Mouse (Mus musculus): ENCODE data around the gene Olfr90.
"Not testable (repeated sequence)": the region's sequence is repeated elsewhere in the genome, so short reads cannot be mapped to it uniquely, and the experiment has no call there.

Olfr90 gene

DNA sequence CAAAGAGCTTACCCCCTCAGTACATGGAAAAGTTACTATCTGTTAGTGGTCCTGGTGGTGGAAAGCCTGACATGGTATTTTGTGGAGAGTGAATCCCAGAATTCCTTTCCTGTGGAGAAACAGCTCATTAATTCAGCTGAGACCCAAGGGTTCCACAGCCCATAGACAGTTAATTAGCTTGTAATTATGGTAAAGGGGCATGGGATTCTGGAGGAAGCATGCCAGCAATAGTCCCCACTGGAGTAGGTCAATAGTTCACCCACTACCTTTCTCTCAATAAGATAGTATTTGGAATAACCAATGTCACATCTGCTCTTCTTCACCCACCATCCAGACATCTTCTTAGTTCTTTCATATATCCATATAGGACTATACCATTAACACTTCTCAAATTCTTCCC, at the start of gene Olfr90:
TSS of gene Olfr90 (minus strand) at position 101 of the 400 bp plus-strand sequence.
- DNase-seq (ENCODE audit: extremely low spot score, low spot score), result no peak

DNA sequence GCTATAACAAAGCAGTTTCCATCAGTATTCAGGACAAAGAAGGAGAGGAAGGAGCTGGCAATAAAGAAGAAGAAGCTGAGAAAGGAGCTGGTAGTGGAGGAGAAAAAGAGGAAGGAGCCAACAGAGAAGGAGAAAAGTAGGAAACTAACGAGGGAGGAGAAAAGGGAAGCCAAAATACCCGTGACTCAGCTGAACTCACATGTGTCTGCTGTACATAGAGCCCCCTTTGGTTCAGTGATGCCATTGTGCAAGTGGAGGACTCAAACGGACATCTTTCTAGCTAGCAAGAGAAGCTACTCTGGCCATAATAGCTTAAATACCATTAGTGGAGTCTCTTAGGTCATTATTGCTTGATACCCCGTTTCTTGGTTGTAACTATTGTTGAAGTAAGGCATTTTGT, 43.1 kb upstream of the Olfr90 start:
- DNase-seq (ENCODE audit: extremely low spot score, low spot score), result not testable (repeated sequence)

DNA sequence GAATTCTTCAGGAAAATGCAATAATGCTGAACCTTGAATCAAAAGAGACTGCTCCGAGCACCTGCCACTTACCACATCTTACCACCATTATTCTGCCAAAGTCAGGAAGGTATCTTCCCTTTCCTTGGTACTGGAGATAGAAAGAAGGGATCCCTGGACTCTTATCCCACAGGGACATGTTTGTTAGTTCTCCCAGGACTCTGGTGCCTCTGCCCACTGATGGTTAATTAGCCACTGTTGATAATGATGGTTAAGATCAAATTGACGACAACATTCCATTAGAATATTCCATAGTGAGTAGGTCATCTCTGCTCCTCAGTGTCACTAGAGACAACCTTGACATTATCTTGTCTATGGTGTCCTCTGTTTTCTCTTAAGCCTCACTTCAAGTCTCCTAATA, 31.7 kb upstream of the Olfr90 start, which contains the start of gene Olfr92:
TSS of gene Olfr92 (minus strand) at position 101 of the 400 bp plus-strand sequence.
- no peak for DNase-seq (ENCODE audit: extremely low spot score, low spot score)

DNA sequence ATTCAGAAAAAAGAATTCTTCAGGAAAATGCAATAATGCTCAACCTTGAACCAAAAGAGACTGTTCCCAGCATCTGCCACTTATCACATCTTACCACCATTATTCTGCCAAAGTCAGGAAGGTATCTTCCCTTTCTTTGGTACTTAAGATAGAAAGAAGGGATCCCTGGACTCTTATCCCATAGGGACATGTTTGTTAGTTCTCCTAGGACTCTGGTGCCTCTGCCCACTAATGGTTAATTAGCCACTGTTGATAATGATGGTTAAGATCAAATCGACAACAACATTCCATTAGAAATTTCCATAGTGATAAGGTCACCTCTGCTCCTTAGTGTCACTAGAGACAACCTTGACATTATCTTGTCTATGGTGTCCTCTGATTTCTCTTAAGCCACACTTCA, 9.9 kb upstream of the Olfr90 start, which contains the start of gene Olfr91:
TSS of gene Olfr91 (minus strand) at position 101 of the 400 bp plus-strand sequence.
- DNase-seq (ENCODE audit: extremely low spot score, low spot score), result no peak

DNA sequence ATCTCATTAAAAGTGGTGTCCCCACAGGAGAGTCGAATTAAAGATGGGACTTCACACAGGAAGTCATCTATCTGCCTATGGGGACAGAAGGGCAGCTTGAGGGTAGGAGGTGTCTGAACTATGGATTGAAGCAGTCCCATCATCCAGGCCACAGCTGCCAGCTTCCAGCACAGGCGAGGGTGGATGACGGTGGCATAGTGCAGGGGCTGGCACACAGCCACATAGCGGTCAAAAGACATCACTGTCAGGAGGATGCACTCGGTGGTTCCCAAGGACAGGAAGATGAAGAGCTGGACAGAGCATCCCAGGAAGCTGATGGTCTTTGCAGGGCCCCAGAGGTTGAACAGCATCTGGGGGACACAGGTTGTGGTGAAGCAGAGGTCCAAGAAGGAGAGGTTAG, 5.0 kb upstream of the Olfr90 start:
- DNase-seq (ENCODE audit: extremely low spot score, low spot score), result no peak

DNA sequence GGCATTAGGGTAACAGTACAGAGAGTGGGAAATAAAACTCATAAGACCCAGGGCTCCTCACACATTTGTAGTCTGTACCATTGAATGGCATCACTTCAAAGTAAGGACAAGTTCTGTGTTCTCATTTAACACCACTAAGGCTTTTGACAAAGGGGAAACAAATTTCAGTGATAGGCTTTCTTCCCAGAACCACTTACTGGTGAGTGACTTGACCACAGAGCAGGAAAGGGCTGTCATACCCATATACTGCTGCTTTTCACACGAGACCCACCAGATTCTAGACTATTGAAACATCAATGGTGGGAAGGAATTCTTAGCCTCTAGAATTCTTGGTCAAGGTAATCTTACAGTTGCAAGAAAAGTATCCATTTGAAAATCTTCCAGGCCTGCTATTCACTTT, 3.9 kb upstream of the Olfr90 start:
- DNase-seq (ENCODE audit: extremely low spot score, low spot score), result no peak

- no peak for DNase-seq (ENCODE audit: extremely low spot score, low spot score)
These were observed 2.8 kb downstream of the Olfr90 start for GRCm38 (mm10) chr17:37085545-37085944.

GRCm38 (mm10) chr17:37084632-37085031, 3.7 kb downstream of the Olfr90 start:
- DNase-seq (ENCODE audit: extremely low spot score, low spot score), result no peak

DNA sequence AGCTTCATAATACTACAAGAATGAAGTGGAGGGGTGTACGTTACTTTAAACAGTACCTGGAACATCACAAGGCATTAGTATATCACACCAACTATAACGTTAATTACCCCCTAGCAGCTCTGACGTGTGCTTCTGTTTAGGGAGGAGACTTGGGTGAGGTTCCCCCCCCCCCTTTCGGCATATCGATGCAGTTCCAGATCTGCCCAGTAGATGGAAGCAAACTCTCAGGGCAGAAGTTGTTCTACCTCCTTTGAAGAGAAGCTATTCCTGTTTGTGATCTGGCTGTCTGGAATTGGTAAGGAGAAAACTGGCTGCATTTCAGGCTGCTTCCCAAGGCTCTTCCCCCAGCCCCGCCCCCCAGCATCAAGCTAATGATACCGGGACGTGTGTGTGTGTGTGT, 5.0 kb downstream of the Olfr90 start:
- DNase-seq (ENCODE audit: extremely low spot score, low spot score), result peak; percentile 76

GRCm38 (mm10) chr17:37081659-37082058, 6.6 kb downstream of the Olfr90 start:
- no peak for DNase-seq (ENCODE audit: extremely low spot score, low spot score)

DNA sequence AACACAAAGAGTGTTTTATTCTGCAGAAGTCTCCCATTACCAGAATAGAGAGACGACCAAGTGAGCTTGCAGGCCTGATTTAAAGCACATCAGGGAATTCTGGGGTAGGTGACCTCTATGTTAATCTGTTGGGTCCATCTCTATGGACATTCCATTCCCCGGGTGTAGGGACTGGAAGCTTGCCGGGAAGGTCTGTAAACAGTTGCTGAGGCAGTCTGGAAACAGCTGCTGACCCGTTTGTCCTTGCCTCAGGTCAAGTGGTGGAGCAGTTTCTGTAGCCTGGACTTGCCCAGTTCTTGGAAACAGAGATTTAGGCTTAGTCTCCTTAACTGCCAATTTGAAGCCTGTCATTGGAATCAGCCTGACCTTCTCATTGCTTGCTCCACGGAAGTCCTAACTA, 8.2 kb downstream of the Olfr90 start:
- no peak for DNase-seq (ENCODE audit: extremely low spot score, low spot score)

GRCm38 (mm10) chr17:37078990-37079389, 9.3 kb downstream of the Olfr90 start:
- no peak for DNase-seq (ENCODE audit: extremely low spot score, low spot score)

DNA sequence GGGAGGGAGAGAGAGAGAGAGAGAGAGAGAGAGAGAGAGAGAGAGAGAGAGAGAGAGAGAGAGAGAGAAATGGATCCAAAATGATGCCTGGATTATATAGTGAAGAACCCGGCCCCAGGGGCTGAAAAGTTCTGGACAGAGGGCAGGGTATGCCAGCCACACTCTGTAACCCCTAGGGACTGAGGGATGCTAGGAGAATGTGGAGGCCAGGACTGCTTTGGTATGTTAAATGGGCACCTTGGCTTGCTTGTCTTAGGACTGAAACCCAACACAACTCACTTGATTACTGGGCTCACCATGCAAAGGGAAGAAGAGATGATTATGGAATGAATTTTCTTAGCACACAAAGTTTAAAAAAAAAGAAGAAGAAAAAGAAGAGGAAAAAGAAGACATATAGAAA, 10.1 kb downstream of the Olfr90 start:
- no peak for DNase-seq (ENCODE audit: extremely low spot score, low spot score)

DNA sequence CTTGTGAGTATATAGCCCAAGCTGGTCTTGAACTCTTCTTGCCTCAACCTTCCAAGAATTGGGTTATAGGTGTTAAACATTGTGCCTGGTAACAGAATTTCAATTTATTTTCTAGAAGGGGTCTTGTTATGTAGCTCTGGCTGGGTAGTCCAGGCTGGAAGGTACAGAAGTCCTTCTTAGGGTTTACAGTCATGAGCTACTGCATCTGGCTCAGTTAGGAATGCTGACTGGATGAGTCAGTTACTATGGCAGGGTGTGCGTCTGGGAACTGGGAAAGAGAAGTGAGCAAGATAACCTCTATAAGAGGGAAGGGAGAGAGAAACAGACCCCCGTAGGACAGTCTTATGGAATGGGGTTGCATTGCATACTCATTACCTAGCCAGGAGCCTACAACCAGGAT, 12.5 kb downstream of the Olfr90 start:
- DNase-seq (ENCODE audit: extremely low spot score, low spot score), result no peak

DNA sequence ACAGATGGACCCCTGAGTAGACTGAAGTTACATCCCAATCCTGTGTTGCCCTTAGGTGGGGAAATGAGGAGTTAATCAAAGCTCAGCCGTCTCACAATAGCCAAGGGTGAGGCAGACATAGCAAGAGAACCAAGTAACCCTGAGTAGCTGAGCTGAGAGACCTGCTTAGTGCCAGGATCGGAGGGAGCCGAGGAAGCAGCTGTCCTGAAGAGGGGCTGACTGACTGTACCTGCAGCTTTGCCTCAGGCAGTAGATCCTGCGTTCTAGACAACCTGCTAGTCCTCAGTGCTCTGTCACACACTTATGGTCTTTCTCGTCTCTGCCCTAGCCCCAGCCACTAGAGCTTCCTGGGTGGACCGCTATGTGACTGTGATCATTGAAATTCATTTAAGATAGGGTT, 13.1 kb downstream of the Olfr90 start:
- no peak for DNase-seq (ENCODE audit: extremely low spot score, low spot score)

- no peak for DNase-seq (ENCODE audit: extremely low spot score, low spot score)
These were observed 15.5 kb downstream of the Olfr90 start for GRCm38 (mm10) chr17:37072730-37073276.

GRCm38 (mm10) chr17:37072080-37072729, 16.1 kb downstream of the Olfr90 start:
- DNase-seq (ENCODE audit: extremely low spot score, low spot score), result no peak

- DNase-seq (ENCODE audit: extremely low spot score, low spot score), result no peak
These were observed 18.2 kb downstream of the Olfr90 start for GRCm38 (mm10) chr17:37070121-37070520.

- no peak for DNase-seq (ENCODE audit: extremely low spot score, low spot score)
These were observed 20.4 kb downstream of the Olfr90 start for GRCm38 (mm10) chr17:37067861-37068260.

GRCm38 (mm10) chr17:37065993-37066392, 22.3 kb downstream of the Olfr90 start:
- no peak for DNase-seq (ENCODE audit: extremely low spot score, low spot score)

GRCm38 (mm10) chr17:37063686-37064495, 24.4 kb downstream of the Olfr90 start:
- DNase-seq (ENCODE audit: extremely low spot score, low spot score), result no peak

DNA sequence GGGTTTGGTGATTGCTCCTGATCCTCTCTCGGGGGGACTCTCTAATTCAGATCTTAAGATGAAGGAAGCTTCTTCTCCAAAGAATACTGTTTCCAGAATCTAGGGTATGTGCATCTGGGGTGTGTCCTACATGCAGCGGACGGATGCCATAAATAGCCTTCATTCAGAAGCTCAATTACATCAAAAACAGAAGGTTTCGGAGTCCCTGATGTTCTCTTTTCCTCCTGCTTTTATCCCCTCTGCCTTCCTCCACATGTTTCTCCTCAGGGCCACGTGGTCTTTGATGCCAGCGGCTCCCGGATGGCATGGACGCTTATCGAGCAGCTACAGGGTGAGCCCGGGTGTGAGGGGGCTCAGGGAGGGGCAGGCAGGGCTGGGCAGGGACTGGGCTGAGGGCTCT, 25.2 kb downstream of the Olfr90 start:
- DNase-seq (ENCODE audit: extremely low spot score, low spot score), result no peak

All from neural tube, embryonic 10.5 days (tissue).